Mouse (Mus musculus) olfactory bulb, adult 2 months (tissue): ENCODE measurements around the gene Nrp2.

Experiments
- CTCF ChIP-seq: fragments of 200-500 bp; IDR thresholded peaks from 2 replicates; pipeline ENCODE4 v1.5.1; 2012; ENCODE audit warnings: low read depth, mild to moderate bottlenecking, low read length, moderate library complexity; ENCODE audit not compliant: insufficient read depth
- POLR2A ChIP-seq: fragments of 200-500 bp; IDR thresholded peaks from 2 replicates; pipeline ENCODE4 v1.6.1; 2012; ENCODE audit warnings: mild to moderate bottlenecking, low read depth, low read length, moderate library complexity; ENCODE audit not compliant: insufficient read depth

DNA sequence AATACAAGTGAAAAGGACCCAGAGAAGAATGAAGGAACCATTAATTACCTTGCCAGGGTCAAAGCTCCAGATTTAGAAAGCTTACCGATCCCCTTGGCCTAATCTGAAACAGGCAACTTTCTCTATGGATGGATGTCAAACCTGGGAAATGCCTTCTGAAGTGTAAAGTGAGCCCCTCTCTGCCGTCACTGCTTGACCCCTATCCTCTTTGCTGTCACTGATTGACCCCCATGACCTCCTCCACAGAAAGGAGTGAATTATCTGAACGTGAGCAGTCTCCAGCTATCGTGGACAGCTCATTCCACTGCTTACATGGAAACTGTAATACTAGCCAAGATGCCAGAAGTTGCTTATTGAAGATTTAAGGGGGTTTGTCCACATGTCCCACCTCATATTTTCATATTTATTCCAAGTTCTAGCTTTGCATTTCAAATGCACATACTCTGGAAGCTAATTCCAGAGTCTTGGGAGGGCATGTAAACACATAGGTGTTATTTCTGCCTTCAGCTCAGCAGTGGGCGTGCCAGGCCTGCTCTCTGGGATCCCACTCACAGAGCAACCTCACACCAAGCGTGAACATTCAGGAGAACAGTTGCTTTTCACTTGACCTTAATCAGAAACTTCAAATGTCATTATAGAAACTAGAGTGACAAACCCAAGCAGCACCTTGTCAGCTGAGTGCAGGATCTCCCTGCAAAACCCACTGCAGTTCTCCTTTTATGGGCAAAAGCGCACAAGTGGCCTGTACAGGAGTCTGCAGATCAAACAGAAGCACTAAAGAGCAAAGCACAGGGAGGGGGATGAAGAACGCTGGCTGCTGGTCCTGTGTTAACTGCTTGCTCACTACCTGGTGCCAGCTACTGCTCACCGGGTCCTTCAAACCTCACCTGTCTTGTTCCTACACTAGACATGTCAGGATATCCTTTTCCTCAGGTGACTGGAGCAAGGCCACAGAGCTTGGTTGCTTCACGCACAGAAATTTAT lies 109.9 kb downstream of the Nrp2 start:
- TF ChIP-seq CTCF: no peak
- no peak for TF ChIP-seq POLR2A
